Mouse (Mus musculus) kidney, embryonic 14.5 days (tissue): Measurements from ENCODE around the gene Csad. TPM values are rescaled to one million over a fixed set of nuclear protein-coding genes. Genes with fewer than 3 reads are reported as not detected.

Source experiments
- ATAC-seq: fragments of 200-750 bp; cut with Nextera tagmentation; 2 replicates; pipeline ENCODE4 v1.8.0; 2017; ENCODE audit warnings: moderate number of reproducible peaks, mild to moderate bottlenecking, moderate TSS enrichment, moderate library complexity; ENCODE audit not compliant: low FRiP score, low TSS enrichment
- H3K27ac ChIP-seq: fragments of 300-500 bp; sonication (generic); 2 replicates; pipeline ENCODE4 v1.5.1; 2014; ENCODE audit warnings: low read depth, mild to moderate bottlenecking, low read length, moderate library complexity, mixed read lengths
- H3K27me3 ChIP-seq: fragments of 300-500 bp; sonication (generic); 2 replicates; pipeline ENCODE4 v1.6.1; 2014; ENCODE audit warnings: mild to moderate bottlenecking, low read length; ENCODE audit not compliant: control insufficient read depth, insufficient read depth
- H3K36me3 ChIP-seq: fragments of 300-500 bp; sonication (generic); 2 replicates; pipeline ENCODE4 v1.6.1; 2014; ENCODE audit warnings: low read length, mixed read lengths; ENCODE audit not compliant: control insufficient read depth, insufficient read depth
- H3K4me1 ChIP-seq: fragments of 300-500 bp; sonication (generic); 2 replicates; pipeline ENCODE4 v1.6.1; 2014; ENCODE audit warnings: low read length, mixed read lengths; ENCODE audit not compliant: control insufficient read depth, insufficient read depth
- H3K4me2 ChIP-seq: fragments of 300-500 bp; sonication (generic); replicated peaks from 2 replicates; pipeline ENCODE4 v1.6.1; 2014; ENCODE audit warnings: low read depth, mild to moderate bottlenecking, low read length
- H3K4me3 ChIP-seq: fragments of 300-500 bp; sonication (generic); 2 replicates; pipeline ENCODE4 v1.5.1; 2014; ENCODE audit warnings: mild to moderate bottlenecking, low read length
- H3K9ac ChIP-seq: fragments of 300-500 bp; sonication (generic); 2 replicates; pipeline ENCODE4 v1.6.1; 2014; ENCODE audit warnings: low read depth, mild to moderate bottlenecking, low read length, moderate library complexity
- H3K9me3 ChIP-seq: fragments of 300-500 bp; sonication (generic); 2 replicates; pipeline ENCODE4 v1.6.1; 2016; ENCODE audit warnings: low read length; ENCODE audit not compliant: control insufficient read depth
- WGBS: fragments of 180-500 bp; shearing (Covaris S2); extraction: QIAGEN DNeasy Blood & Tissue Kit; methylation state at CpG from one replicate; pipeline ENCODE4 v1.1.7; 2014; 5-methylcytosine and 5-hydroxymethylcytosine counted together
- polyA plus RNA-seq: library from polyadenylated mRNA; unstranded; fragments of >200 nt; fragmentation: Nextera tagmentation; extraction: Ambion mirVana; gene quantifications from 2 replicates; pipeline ENCODE4 v1.2.1, GENCODE M21; 2014

Csad gene
- polyA plus RNA-seq, 1 experiment from 2014 or later: 68.1 TPM

DNA sequence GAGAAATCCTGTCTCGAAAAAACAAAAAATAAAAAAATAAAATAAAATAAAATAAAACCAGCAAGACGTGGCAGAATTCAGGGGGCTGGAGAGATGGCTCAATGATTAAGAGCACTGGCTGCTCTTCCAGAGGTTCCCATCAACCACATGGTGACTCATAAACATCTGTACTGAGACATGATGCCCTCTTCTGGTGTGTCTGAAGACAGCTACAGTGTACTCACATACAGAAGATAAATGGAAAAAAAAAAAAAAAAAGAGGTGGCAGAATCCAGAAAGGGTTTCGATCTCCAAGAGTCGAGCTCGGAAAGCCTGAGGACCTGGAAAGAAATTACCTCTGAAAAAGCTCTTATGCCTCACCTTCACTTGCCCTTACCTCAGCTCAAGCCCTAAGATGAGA lies 63.4 kb downstream of the Csad start:
- Histone ChIP-seq H3K4me3 (no peak overlapping the region), H3K36me3 (no peaks in the 10 kb centered on the region), H3K9me3 (no peaks in the 10 kb centered on the region), H3K9ac (no peak overlapping the region), H3K27ac (no peak overlapping the region), H3K27me3 (peaks cover 13% of the 10 kb centered on the region), H3K4me2 (no peak overlapping the region), H3K4me1 (0 out of 2 replicates have a peak, but pooled peaks cover 3% of the 10 kb centered on the region)
- no peak for ATAC-seq
- 93% methylated on average over 5 of the region's 5 CpGs for WGBS

DNA sequence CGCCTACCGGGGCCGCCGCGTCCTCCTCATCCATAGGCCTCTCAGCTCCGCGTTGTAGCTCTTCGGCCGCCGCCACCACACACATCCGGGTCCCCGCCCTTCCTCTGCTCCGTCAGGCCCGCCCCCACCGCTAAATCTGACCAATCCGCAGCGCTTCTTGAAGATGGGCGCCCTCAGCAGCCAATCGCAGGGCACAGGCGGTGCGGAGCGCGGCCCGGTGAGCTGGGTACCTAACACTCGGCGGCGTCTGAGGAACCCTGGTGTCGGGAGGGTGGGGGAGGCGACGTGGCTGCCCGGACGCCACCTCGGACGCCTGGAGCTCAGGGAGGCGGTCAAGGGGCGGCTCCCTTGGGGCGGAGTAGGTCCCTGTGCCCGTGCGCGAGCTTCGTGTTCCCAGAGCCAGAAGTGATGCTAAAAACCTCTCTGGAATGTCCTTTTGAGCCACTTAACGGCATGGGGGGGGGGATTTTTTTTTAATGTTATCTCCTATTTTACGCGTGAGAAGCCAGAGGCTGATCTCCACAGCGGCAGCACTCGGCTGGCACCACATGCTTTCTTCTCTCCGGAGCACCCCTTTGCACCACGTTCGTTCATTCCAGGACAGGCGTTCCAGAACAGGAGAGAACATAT lies 68.3 kb downstream of the Csad start, which contains the start of gene Spryd3:
TSS of gene Spryd3 (minus strand) at position 106 of the 630 bp plus-strand sequence.
- whole genome bisulfite sequencing: under 1% methylated on average over 50 of the region's 50 CpGs
- H3K27ac ChIP-seq: peak within 1 kb of the TSS; percentile 53; the same call in 1 of the 2 replicates
- H3K4me1 ChIP-seq: peaks cover 7% of the 10 kb centered on the region; the same call in 1 of the 2 replicates
- H3K9me3 ChIP-seq: no peaks in the 10 kb centered on the region
- peak within 1 kb of the TSS; percentile 74 for H3K4me2 ChIP-seq
- ATAC-seq: peak; percentile 99
- H3K27me3 ChIP-seq: no peaks in the 10 kb centered on the region
- peaks cover 12% of the 10 kb centered on the region; the same call in 1 of the 2 replicates for H3K36me3 ChIP-seq
- H3K9ac ChIP-seq: peak within 1 kb of the TSS; percentile 83
- peak within 1 kb of the TSS; percentile 83 for H3K4me3 ChIP-seq

DNA sequence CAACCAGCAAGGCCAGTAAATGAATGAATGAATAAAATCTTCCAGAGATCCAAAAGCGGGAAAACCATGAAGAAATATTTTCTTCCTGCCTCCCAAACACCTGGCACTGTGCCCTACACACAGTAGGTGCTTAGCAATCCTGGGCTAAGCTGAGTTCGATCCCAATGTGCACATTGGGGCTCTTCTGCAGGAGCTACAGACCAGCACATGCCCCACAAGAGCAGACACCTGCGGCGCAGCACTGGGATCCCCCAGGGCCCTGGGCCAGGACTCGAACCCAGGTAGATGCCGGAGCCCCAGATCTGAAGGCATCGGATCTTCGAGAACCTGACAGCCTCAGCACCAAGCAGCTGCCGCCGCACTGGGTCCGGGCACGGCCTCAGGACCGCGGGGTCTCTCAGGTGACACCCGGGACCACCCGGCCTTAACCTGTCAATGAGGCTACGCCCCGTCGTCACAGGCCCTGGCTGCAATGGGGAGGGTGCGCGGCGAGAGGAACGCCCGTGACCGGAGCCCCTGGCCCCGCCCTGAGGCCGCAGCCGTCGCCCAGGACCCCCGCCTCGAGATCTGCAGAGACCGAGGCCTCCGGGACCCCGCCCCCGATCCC lies 68.9 kb downstream of the Csad start:
- 3% methylated on average over 34 of the region's 35 CpGs for WGBS
- Histone ChIP-seq H3K9ac (peak overlapping the region; percentile 83), H3K36me3 (peaks cover 17% of the 10 kb centered on the region; the same call in 1 of the 2 replicates), H3K4me3 (peak overlapping the region; percentile 83), H3K9me3 (no peaks in the 10 kb centered on the region), H3K4me2 (peak overlapping the region; percentile 74), H3K4me1 (peaks cover 7% of the 10 kb centered on the region; the same call in 1 of the 2 replicates), H3K27ac (peak overlapping the region; percentile 51; the same call in 1 of the 2 replicates), H3K27me3 (no peaks in the 10 kb centered on the region)
- peak; percentile 80 for ATAC-seq

DNA sequence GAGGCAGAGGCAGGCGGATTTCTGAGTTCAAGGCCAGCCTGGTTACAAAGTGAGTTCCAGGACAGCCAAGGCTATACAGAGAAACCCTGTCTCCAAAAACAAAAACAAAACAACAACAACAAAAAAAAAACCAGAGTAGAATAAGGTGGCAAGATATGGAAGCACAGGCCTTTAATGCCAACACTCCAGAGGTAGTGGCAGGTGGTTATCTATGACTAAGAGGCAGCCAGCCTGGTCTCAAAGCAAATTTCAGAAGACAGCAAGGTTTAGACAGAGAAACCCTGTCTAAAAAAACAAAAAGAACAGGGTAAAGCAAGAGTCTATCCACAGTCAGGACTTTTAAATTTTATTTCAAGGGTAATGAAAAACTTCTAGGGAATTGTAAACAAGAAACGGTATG lies 69.8 kb downstream of the Csad start:
- no peak overlapping the region for H3K9ac ChIP-seq
- no peak overlapping the region for H3K4me3 ChIP-seq
- H3K4me1 ChIP-seq: peaks cover 7% of the 10 kb centered on the region; the same call in 1 of the 2 replicates
- ATAC-seq: no peak
- H3K27ac ChIP-seq: no peak overlapping the region
- 92% methylated on average over 2 of the region's 2 CpGs for WGBS
- H3K27me3 ChIP-seq: no peaks in the 10 kb centered on the region
- H3K36me3 ChIP-seq: peaks cover 27% of the 10 kb centered on the region
- H3K4me2 ChIP-seq: no peak overlapping the region
- H3K9me3 ChIP-seq: no peaks in the 10 kb centered on the region

DNA sequence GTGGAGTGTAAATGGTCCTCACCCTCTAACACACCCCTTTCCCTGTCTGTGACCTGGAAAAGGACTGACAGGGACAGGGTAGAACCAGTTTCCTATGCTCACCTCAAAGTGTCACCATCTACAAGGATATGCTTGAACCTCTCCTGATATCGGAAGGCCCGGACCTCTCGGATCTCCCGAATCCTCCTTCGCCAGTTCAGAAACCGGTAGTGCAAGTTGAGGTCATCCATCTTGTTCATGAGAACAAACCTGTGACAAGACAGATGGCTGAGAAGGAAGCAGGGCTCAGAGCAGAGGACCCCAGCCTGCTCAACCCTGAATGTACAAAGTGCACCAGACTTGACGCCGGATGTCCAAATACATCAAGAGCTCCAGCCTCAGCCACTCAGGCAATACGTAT lies 71.2 kb downstream of the Csad start:
- ATAC-seq: no peak
- no peaks in the 10 kb centered on the region for H3K27me3 ChIP-seq
- H3K36me3 ChIP-seq: peaks cover 40% of the 10 kb centered on the region
- 81% methylated on average over 9 of the region's 9 CpGs for WGBS
- no peak overlapping the region for H3K4me2 ChIP-seq
- H3K9ac ChIP-seq: no peak overlapping the region
- H3K27ac ChIP-seq: no peak overlapping the region
- H3K4me3 ChIP-seq: no peak overlapping the region
- H3K9me3 ChIP-seq: no peaks in the 10 kb centered on the region
- peaks cover 7% of the 10 kb centered on the region; the same call in 1 of the 2 replicates for H3K4me1 ChIP-seq

Other genes starting within 250 kb of the Csad start
- 179 and 184 TPM in 2 replicates for gene Krt8, start 200.2 kb downstream of the Csad start, polyA plus RNA-seq
- gene Krt18, start 176.5 kb downstream of the Csad start, polyA plus RNA-seq: 140 and 164 TPM in 2 replicates
- gene Eif4b, start 131.0 kb downstream of the Csad start, polyA plus RNA-seq: 85.1 and 139 TPM in 2 replicates
- 39.1 and 46.6 TPM in 2 replicates for gene Tns2, start 104.3 kb downstream of the Csad start, polyA plus RNA-seq
- 9.0 and 11.1 TPM in 2 replicates for gene Spryd3, start 68.5 kb downstream of the Csad start, polyA plus RNA-seq
- 24.0 and 27.1 TPM in 2 replicates for gene Igfbp6, start 60.4 kb downstream of the Csad start, polyA plus RNA-seq
- 0.11 and 0.28 TPM in 2 replicates for gene Soat2, start 54.2 kb downstream of the Csad start, polyA plus RNA-seq
- gene Zfp740, start 1.5 kb downstream of the Csad start, polyA plus RNA-seq: 30.1 and 59.9 TPM in 2 replicates
- gene Itgb7, start 27.2 kb upstream of the Csad start, polyA plus RNA-seq: 1.1 and 1.7 TPM in 2 replicates
- gene Rarg, start 52.8 kb upstream of the Csad start, polyA plus RNA-seq: 17.9 and 23.9 TPM in 2 replicates
- 0.37 and 0.84 TPM in 2 replicates for gene Gm9918, start 65.8 kb upstream of the Csad start, polyA plus RNA-seq
- 53.7 and 65.3 TPM in 2 replicates for gene Mfsd5, start 74.7 kb upstream of the Csad start, polyA plus RNA-seq
- gene Espl1, start 91.5 kb upstream of the Csad start, polyA plus RNA-seq: 33.6 and 35.2 TPM in 2 replicates
- 481 and 576 TPM in 2 replicates for gene Pfdn5, start 121.4 kb upstream of the Csad start, polyA plus RNA-seq
- gene Myg1, start 127.0 kb upstream of the Csad start, polyA plus RNA-seq: 117 and 129 TPM in 2 replicates
- 73.3 and 84.7 TPM in 2 replicates for gene Aaas, start 146.0 kb upstream of the Csad start, polyA plus RNA-seq
- 1.0 and 2.0 TPM in 2 replicates for gene Sp7, start 162.5 kb upstream of the Csad start, polyA plus RNA-seq
- gene Sp1, start 201.4 kb upstream of the Csad start, polyA plus RNA-seq: 16.5 and 16.8 TPM in 2 replicates
- 0.51 and 0.95 TPM in 2 replicates for gene Amhr2, start 240.6 kb upstream of the Csad start, polyA plus RNA-seq